Mouse (Mus musculus) ES-E14 (cell line): Measurements from ENCODE around the gene Tef.

ENCODE experiments used
- CHD2 ChIP-seq: IDR thresholded peaks from 2 replicates; pipeline ENCODE4 v1.6.1; 2014; ENCODE audit warnings: mild to moderate bottlenecking, low read depth, low read length, inconsistent platforms
- HCFC1 ChIP-seq: IDR thresholded peaks from 2 replicates; pipeline ENCODE4 v1.6.1; 2012; ENCODE audit warnings: low read length, inconsistent platforms, borderline replicate concordance; ENCODE audit not compliant: insufficient read depth
- MAFK ChIP-seq: IDR thresholded peaks from 2 replicates; pipeline ENCODE4 v1.6.1; 2014; ENCODE audit warnings: mild to moderate bottlenecking, low read depth, low read length, inconsistent platforms; ENCODE audit not compliant: insufficient read depth
- ZC3H11A ChIP-seq: IDR thresholded peaks from 2 replicates; pipeline ENCODE4 v1.6.1; 2012; ENCODE audit warnings: low read depth, mild to moderate bottlenecking, inconsistent platforms, low read length, borderline replicate concordance
- ZNF384 ChIP-seq: IDR thresholded peaks from 2 replicates; pipeline ENCODE4 v1.6.1; 2012; ENCODE audit warnings: low read depth, low read length, inconsistent platforms

GRCm38 (mm10) chr15:81834171-81834841 lies 32.1 kb downstream of the Tef start:
- TF ChIP-seq ZC3H11A (no peak), ZNF384 (no peak), MAFK (no peak), HCFC1 (no peak), CHD2 (no peak)
